31 mouse cellular contexts compared by ENCODE assay signal in the genomic region with DNA sequence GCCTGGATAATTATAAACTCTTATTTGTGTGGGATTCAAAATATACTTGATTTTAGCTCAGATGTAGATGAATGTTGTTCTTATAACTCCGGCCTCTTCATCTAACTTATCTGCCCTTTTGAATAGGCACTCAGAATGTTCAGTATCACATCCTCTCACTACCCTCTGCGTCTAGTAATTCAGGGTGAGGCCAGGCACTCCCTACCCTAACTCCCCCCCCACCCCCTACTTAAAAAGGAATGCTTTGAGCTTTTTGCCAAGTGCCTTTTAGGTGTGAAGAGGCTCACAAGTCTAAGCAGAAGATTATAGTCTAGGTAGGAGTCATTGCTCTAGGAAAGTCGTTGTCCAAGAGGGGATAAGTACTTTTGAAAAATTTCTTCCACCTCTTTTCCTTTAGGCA.
"Had no signal": no experiment of that assay in that cellular context is flagged by ENCODE, and none has a peak within 500 bp of the region (broad histone marks: within the 10 kb centered on the region; RNA-seq: fewer than 3 reads in every experiment).

No protein-coding gene starts in this region.

- H3K9me3 ChIP-seq: limb, embryonic 10.5 days; limb, embryonic 12.5 days; limb, embryonic 13.5 days; limb, embryonic 15.5 days; liver, embryonic 12.5 days; liver, embryonic 13.5 days; liver, embryonic 15.5 days; lung, embryonic 15.5 days; megakaryocyte, embryonic 14.5 days; midbrain, embryonic 10.5 days; midbrain, embryonic 12.5 days; midbrain, embryonic 13.5 days; midbrain, embryonic 15.5 days; neural tube, embryonic 12.5 days had no signal

- H3K4me2 ChIP-seq: limb, embryonic 12.5 days; limb, embryonic 13.5 days; limb, embryonic 15.5 days; liver, embryonic 11.5 days; liver, embryonic 12.5 days; liver, embryonic 13.5 days; liver, embryonic 15.5 days; lung, embryonic 14.5 days; lung, embryonic 15.5 days; midbrain, embryonic 11.5 days; midbrain, embryonic 12.5 days; midbrain, embryonic 13.5 days; midbrain, embryonic 15.5 days; neural tube, embryonic 12.5 days had no signal

- H3K9ac ChIP-seq: limb, embryonic 12.5 days; limb, embryonic 13.5 days; limb, embryonic 15.5 days; liver, embryonic 12.5 days; liver, embryonic 13.5 days; liver, embryonic 14.5 days; liver, embryonic 15.5 days; liver, postnatal 0 days; lung, embryonic 14.5 days; lung, embryonic 15.5 days; midbrain, embryonic 12.5 days; midbrain, embryonic 13.5 days; midbrain, embryonic 15.5 days; neural tube, embryonic 12.5 days had no signal

- ATAC-seq: liver, embryonic 12.5 days; liver, postnatal 0 days; midbrain, embryonic 13.5 days; midbrain, embryonic 15.5 days; midbrain, embryonic 16.5 days had no signal

- H3K27ac ChIP-seq: left cerebral cortex, adult 2 months; limb, embryonic 10.5 days; limb, embryonic 12.5 days; limb, embryonic 13.5 days; limb, embryonic 15.5 days; liver, embryonic 12.5 days; liver, embryonic 13.5 days; liver, embryonic 14.5 days; liver, embryonic 15.5 days; lung, embryonic 15.5 days; macrophage; midbrain, embryonic 10.5 days; midbrain, embryonic 12.5 days; midbrain, embryonic 13.5 days; midbrain, embryonic 15.5 days; neural tube, embryonic 12.5 days had no signal

- H3K36me3 ChIP-seq: limb, embryonic 10.5 days; limb, embryonic 12.5 days; limb, embryonic 13.5 days; limb, embryonic 15.5 days; liver, embryonic 12.5 days; liver, embryonic 13.5 days; liver, embryonic 15.5 days; lung, embryonic 15.5 days; midbrain, embryonic 10.5 days; midbrain, embryonic 12.5 days; midbrain, embryonic 13.5 days; midbrain, embryonic 15.5 days; neural tube, embryonic 12.5 days had no signal

- H3K4me3 ChIP-seq: left cerebral cortex, adult 2 months; limb, embryonic 10.5 days; limb, embryonic 12.5 days; limb, embryonic 13.5 days; limb, embryonic 15.5 days; liver, embryonic 12.5 days; liver, embryonic 13.5 days; liver, embryonic 15.5 days; lung, embryonic 15.5 days; megakaryocyte, embryonic 14.5 days; midbrain, embryonic 10.5 days; midbrain, embryonic 12.5 days; midbrain, embryonic 13.5 days; midbrain, embryonic 15.5 days; myocyte; neural tube, embryonic 12.5 days had no signal

- H3K4me1 ChIP-seq: limb, embryonic 10.5 days; limb, embryonic 12.5 days; limb, embryonic 13.5 days; limb, embryonic 15.5 days; liver, embryonic 12.5 days; liver, embryonic 13.5 days; liver, embryonic 15.5 days; lung, embryonic 15.5 days; midbrain, embryonic 10.5 days; midbrain, embryonic 12.5 days; midbrain, embryonic 13.5 days; midbrain, embryonic 15.5 days; neural tube, embryonic 12.5 days had no signal

- H3K27me3 ChIP-seq: limb, embryonic 12.5 days; limb, embryonic 13.5 days; limb, embryonic 15.5 days; liver, embryonic 12.5 days; liver, embryonic 13.5 days; liver, embryonic 15.5 days; lung, embryonic 15.5 days; megakaryocyte, embryonic 14.5 days; midbrain, embryonic 12.5 days; midbrain, embryonic 13.5 days; midbrain, embryonic 15.5 days; neural tube, embryonic 12.5 days had no signal

- DNase-seq: left cerebral cortex, postnatal 4 days; liver; liver, embryonic 13.5 days; liver, postnatal 0 days; lung, adult 18-20 months; lung, adult 2 months; lung, embryonic 14.5 days; lung, postnatal 14 days; lung, postnatal 36 days; lung, postnatal 4 days; midbrain, embryonic 14.5 days had no signal
